Mouse (Mus musculus): ENCODE measurements around the gene 1700092M07Rik.

DNA sequence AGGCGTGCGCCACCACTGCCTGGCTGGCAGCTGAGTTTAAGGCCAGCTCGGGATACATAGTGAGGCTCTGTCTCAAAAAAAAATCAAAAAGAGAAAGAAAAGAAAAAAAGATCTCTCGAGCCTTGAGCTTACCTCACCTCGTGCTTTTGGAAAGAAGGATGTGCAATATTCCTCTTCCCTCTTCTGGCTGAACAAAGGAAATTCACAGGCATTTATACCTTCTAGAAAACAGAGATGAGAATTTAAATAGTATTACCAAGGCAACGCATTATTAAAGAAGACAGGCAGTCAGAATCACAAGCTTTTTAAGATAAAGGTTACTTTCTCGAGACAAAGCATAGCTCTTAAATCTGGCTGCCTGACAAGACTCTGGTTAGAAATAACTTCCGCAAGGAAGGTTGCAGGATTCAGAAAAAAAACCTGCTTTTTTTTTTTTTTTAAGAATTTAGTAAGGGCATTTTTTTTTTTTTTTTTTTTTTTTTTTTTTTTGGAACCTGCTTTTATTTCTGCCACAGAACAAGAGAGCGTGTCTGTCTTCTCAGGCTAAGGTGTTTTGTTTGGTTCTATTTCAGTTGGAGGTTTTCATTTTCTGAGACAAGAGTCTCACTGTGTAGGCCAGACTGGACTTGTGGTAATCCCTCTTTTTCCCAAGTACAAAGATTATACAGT lies 48.5 kb upstream of the 1700092M07Rik start:
- TF ChIP-seq EP300 (optimal IDR thresholded peaks at IDR 0.05) (no peak), CTCF (IDR thresholded peaks at IDR 0.05; ENCODE audit: low read depth) (no peak)

All from stomach, postnatal 0 days (tissue).